Mouse (Mus musculus) hindbrain, embryonic 15.5 days (tissue): Measurements from ENCODE around the gene Dis3. TPM values are rescaled to one million over a fixed set of nuclear protein-coding genes. Genes with fewer than 3 reads are reported as not detected.
"Not testable (repeated sequence)": the region's sequence is repeated elsewhere in the genome, so short reads cannot be mapped to it uniquely, and the experiment has no call there.

ENCODE experiments used
- ATAC-seq: fragments of 200-750 bp; cut with Nextera tagmentation; 2 replicates; pipeline ENCODE4 v1.8.0; 2017; ENCODE audit warnings: low read depth, moderate number of reproducible peaks, moderate TSS enrichment; ENCODE audit not compliant: low FRiP score
- H3K27ac ChIP-seq: fragments of 300-500 bp; sonication (generic); replicated peaks from 2 replicates; pipeline ENCODE4 v1.5.1; 2015; ENCODE audit warnings: mild to moderate bottlenecking, inconsistent platforms
- H3K27me3 ChIP-seq: fragments of 300-500 bp; sonication (generic); 2 replicates; pipeline ENCODE4 v1.6.1; 2015; ENCODE audit warnings: control low read depth, inconsistent platforms
- H3K36me3 ChIP-seq: fragments of 300-500 bp; sonication (generic); 2 replicates; pipeline ENCODE4 v1.6.1; 2015; ENCODE audit warnings: control low read depth, inconsistent platforms
- H3K4me1 ChIP-seq: fragments of 300-500 bp; sonication (generic); replicated peaks from 2 replicates; pipeline ENCODE4 v1.6.1; 2015; ENCODE audit warnings: control low read depth, inconsistent platforms
- H3K4me2 ChIP-seq: fragments of 300-500 bp; sonication (generic); 2 replicates; pipeline ENCODE4 v1.6.1; 2015; ENCODE audit warnings: moderate library complexity, mild to moderate bottlenecking, inconsistent platforms
- H3K4me3 ChIP-seq: fragments of 300-500 bp; sonication (generic); 2 replicates; pipeline ENCODE4 v1.5.1; 2015; ENCODE audit warnings: mild to moderate bottlenecking, inconsistent platforms
- H3K9ac ChIP-seq: fragments of 300-500 bp; sonication (generic); 2 replicates; pipeline ENCODE4 v1.6.1; 2015; ENCODE audit warnings: inconsistent platforms
- H3K9me3 ChIP-seq: fragments of 300-500 bp; sonication (generic); 2 replicates; pipeline ENCODE4 v1.6.1; 2016; ENCODE audit warnings: control low read depth, inconsistent platforms
- WGBS: fragments of 180-500 bp; shearing (Covaris S2); methylation state at CpG from one replicate; pipeline ENCODE4 v1.1.7; 2015; 5-methylcytosine and 5-hydroxymethylcytosine counted together
- polyA plus RNA-seq: library from polyadenylated mRNA; unstranded; fragments of >200 nt; fragmentation: Nextera tagmentation; extraction: Ambion mirVana; gene quantifications from 2 replicates; pipeline ENCODE4 v1.2.1, GENCODE M21; 2015

The Dis3 gene
- polyA plus RNA-seq, 1 experiment from 2014 or later, result 23.0 TPM

DNA sequence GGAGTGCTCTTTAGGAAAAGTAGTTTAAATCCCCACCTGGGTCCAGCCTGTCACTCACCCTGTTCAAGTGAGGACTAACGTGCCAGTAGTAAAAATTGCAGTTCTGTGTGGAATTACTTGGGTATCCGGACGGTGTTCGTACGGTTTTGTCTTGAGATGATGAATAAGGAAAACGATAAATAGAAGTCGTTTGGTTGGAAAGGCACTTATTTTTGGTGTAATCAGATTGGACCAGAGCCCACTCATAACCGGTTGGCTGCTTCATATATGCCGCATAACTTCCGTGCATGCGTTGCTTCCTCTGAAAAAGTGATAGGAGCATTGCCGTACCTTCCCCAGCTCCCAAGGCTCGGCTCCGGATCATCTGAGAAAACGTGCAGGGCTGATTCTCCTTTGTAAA lies 52.8 kb downstream of the Dis3 start:
- no peaks in the 10 kb centered on the region for H3K36me3 ChIP-seq
- peak overlapping the region; percentile 90 for H3K4me3 ChIP-seq
- no peak overlapping the region for H3K27ac ChIP-seq
- peak overlapping the region; percentile 70 for H3K4me2 ChIP-seq
- H3K9ac ChIP-seq, result peak overlapping the region; percentile 93
- H3K9me3 ChIP-seq, result no peaks in the 10 kb centered on the region
- H3K4me1 ChIP-seq, result peaks cover 21% of the 10 kb centered on the region
- WGBS, result under 1% methylated on average over 15 of the region's 15 CpGs
- no peaks in the 10 kb centered on the region for H3K27me3 ChIP-seq
- peak; percentile 21; the same call in 1 of the 2 replicates for ATAC-seq

GRCm38 (mm10) chr14:99046031-99046781 lies 53.4 kb downstream of the Dis3 start, which contains the start of the genes Mzt1 and Bora:
TSS of gene Mzt1 (minus strand) at chr14:99046134.
TSS of gene Bora (plus strand) at chr14:99046222.
- Histone ChIP-seq H3K9me3 (no peaks in the 10 kb centered on the region), H3K27me3 (no peaks in the 10 kb centered on the region), H3K27ac (peak within 1 kb of the TSS; percentile 81), H3K9ac (peak within 1 kb of the TSS; percentile 93), H3K36me3 (no peaks in the 10 kb centered on the region), H3K4me3 (peak within 1 kb of the TSS; percentile 90), H3K4me1 (peaks cover 26% of the 10 kb centered on the region), H3K4me2 (peak within 1 kb of the TSS; percentile 70)
- under 1% methylated on average over 80 of the region's 81 CpGs for WGBS
- ATAC-seq, result peak; percentile 96

DNA sequence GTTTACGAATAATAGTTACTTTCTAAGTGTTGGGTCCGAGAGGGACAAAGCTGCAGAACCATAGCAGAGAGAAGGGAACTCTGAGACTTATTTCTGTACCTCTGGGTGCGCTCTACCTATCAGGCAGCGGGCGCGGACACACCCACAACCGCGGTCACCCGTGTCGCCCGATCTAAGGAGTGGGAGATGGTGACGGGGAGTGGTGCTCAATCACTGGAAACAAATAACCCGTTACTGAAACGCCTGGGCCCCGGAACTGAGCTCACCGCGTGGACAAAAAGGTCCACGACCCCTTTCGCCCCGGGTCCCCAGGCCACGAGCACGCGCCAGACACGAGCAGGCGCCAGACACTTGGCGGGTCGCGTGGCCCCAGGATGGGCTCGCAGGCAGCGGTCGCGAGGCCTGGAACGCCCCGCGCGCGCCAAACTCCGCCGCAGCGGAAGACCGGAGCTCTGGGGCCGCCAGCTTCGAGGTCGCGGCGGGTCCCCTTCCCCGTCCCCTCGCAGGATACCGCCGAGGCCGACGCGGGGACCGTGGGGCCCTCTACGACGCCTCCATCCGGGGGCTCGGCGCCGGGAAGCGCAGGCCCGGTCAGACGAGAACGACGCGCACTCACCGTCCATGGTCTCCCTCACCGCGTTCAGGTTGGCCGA lies 54.1 kb downstream of the Dis3 start:
- Histone ChIP-seq H3K27me3 (no peaks in the 10 kb centered on the region), H3K9me3 (no peaks in the 10 kb centered on the region), H3K4me3 (peak overlapping the region; percentile 90), H3K4me1 (peaks cover 28% of the 10 kb centered on the region), H3K27ac (peak overlapping the region; percentile 81), H3K9ac (peak overlapping the region; percentile 93), H3K4me2 (peak overlapping the region; percentile 70), H3K36me3 (no peaks in the 10 kb centered on the region)
- WGBS, result under 1% methylated on average over 69 of the region's 70 CpGs
- no peak for ATAC-seq

DNA sequence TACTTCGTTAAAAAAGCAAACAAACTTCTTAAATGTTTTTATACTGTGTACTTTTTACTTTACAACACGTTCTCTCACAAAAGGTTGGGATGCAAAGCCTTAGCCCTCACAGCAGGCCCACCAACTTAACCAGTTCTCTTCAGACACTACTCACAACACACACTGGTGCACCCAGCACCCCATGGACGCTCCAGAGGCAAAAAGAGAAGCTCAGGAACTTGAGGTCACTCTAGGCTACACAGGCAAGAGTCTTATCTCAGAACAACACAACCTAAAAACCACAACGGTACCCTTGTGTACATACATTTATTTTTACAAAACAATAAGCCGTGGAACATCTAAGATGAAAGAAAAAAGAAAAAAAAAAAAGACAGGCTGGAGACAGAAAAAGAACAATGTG lies 54.9 kb downstream of the Dis3 start:
- Histone ChIP-seq H3K27ac (no peak overlapping the region), H3K36me3 (0 out of 2 replicates have a peak, but pooled peaks cover 3% of the 10 kb centered on the region), H3K9me3 (no peaks in the 10 kb centered on the region), H3K9ac (peak overlapping the region; percentile 93), H3K4me1 (peaks cover 28% of the 10 kb centered on the region), H3K4me3 (peak overlapping the region; percentile 90), H3K27me3 (no peaks in the 10 kb centered on the region), H3K4me2 (peak overlapping the region; percentile 70)
- no peak for ATAC-seq
- 4% methylated on average over 5 of the region's 5 CpGs for WGBS

- Histone ChIP-seq H3K27ac (no peak overlapping the region), H3K4me2 (peak overlapping the region; percentile 70), H3K9me3 (no peaks in the 10 kb centered on the region), H3K4me3 (peak overlapping the region; percentile 90; the same call in 1 of the 2 replicates), H3K27me3 (no peaks in the 10 kb centered on the region), H3K4me1 (peaks cover 28% of the 10 kb centered on the region), H3K9ac (0 out of 2 replicates have a peak overlapping the region, but pooled peaks have one; percentile 34), H3K36me3 (0 out of 2 replicates have a peak, but pooled peaks cover 3% of the 10 kb centered on the region)
- 28% methylated on average over 10 of the region's 10 CpGs for WGBS
- ATAC-seq, result no peak
Observed at GRCm38 (mm10) chr14:99044096-99044495, 55.5 kb downstream of the Dis3 start.

DNA sequence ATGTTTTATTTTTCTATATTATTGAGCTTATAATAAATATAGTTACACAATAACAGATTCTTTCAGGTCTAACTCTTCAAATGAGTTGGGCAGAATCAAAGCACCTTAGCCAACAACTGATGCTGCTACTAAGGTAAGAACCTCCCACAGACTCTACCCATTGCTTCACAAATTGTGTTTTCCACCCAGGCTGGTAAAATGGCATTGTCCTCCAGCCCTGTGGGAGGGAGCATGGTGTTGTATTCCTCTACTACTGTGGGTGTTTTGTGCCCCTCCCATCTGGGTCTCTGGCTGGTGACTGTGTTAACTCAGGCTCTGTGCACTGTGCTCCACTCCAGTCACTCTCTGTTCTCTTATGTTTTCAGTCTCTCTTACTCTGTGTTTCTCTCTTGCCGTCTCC lies 56.1 kb downstream of the Dis3 start:
- WGBS, result 35% methylated on average over 1 of the region's 1 CpGs
- H3K9ac ChIP-seq, result 0 out of 2 replicates have a peak overlapping the region, but pooled peaks have one; percentile 1

DNA sequence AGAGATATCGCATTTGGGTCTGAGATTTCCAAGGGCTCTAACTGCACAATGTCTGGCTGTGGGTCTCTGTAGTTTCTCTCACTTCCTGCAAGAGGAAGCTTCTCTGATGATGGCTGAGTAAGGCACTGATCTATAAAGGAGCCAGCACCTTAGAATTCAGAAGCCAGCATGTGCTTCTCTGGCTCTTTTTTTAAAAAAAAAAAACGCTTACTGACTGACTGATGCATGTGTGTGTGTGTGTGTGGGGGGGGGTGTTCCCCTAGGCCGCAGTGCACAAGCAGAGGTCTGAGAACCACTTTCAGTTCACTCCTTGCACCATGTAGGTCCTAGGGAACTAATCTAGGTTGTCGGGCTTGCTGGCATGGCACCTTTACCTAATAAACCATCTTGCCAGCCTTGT lies 58.2 kb downstream of the Dis3 start:
- Histone ChIP-seq H3K4me3 (no peak overlapping the region), H3K4me2 (no peak overlapping the region), H3K9ac (no peak overlapping the region), H3K27ac (no peak overlapping the region), H3K4me1 (peaks cover 25% of the 10 kb centered on the region), H3K9me3 (no peaks in the 10 kb centered on the region), H3K36me3 (0 out of 2 replicates have a peak, but pooled peaks cover 6% of the 10 kb centered on the region), H3K27me3 (no peaks in the 10 kb centered on the region)
- ATAC-seq, result no peak
- 75% methylated on average over 4 of the region's 4 CpGs for WGBS

More for the DNA sequence above, 56.1 kb downstream of the Dis3 start:
- ATAC-seq, result no peak
- Histone ChIP-seq H3K36me3 (0 out of 2 replicates have a peak, but pooled peaks cover 6% of the 10 kb centered on the region), H3K4me2 (peak overlapping the region; percentile 70), H3K4me3 (peak overlapping the region; percentile 90; the same call in 1 of the 2 replicates), H3K27ac (no peak overlapping the region), H3K27me3 (no peaks in the 10 kb centered on the region), H3K9me3 (no peaks in the 10 kb centered on the region), H3K4me1 (peaks cover 28% of the 10 kb centered on the region)

- H3K9ac ChIP-seq, ATAC-seq, H3K9me3 ChIP-seq, H3K27ac ChIP-seq, H3K27me3 ChIP-seq, H3K4me3 ChIP-seq, H3K4me2 ChIP-seq: not testable (repeated sequence)
- 53% methylated on average over 5 of the region's 5 CpGs for WGBS
- peaks cover 11% of the 10 kb centered on the region for H3K36me3 ChIP-seq
- H3K4me1 ChIP-seq, result peaks cover 16% of the 10 kb centered on the region
Observed at GRCm38 (mm10) chr14:99039308-99039707, 60.3 kb downstream of the Dis3 start.

DNA sequence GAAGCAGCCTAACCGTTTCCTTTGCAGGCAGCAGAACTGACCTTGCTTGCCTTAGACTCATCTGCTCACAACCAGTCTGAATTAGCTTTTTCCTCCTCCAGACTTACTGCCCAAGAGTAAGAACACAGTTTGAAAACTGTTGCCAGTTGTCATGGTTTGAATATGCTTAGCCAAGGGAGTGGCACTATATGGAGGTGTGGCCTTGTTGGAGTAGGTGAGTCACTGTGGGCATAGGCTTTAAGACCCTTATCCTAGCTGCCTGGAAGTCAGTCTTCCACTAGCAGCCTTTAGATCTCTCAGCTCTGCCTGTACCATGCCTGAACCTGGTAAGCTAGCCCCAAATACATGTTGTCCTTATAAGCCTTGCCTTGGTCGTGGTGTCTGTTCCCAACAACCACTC lies 61.9 kb downstream of the Dis3 start:
- ATAC-seq, result no peak
- 82% methylated on average over 2 of the region's 2 CpGs for WGBS
- Histone ChIP-seq H3K4me3 (no peak overlapping the region), H3K4me1 (0 out of 2 replicates have a peak, but pooled peaks cover 7% of the 10 kb centered on the region), H3K36me3 (peaks cover 15% of the 10 kb centered on the region), H3K9ac (no peak overlapping the region), H3K9me3 (no peaks in the 10 kb centered on the region), H3K27ac (no peak overlapping the region), H3K27me3 (no peaks in the 10 kb centered on the region), H3K4me2 (no peak overlapping the region)

- H3K36me3 ChIP-seq, result peaks cover 15% of the 10 kb centered on the region
- WGBS, result 79% methylated on average over 4 of the region's 4 CpGs
- ATAC-seq, result no peak
- H3K4me2 ChIP-seq, result no peak overlapping the region
- no peak overlapping the region for H3K9ac ChIP-seq
- no peak overlapping the region for H3K27ac ChIP-seq
- no peaks in the 10 kb centered on the region for H3K9me3 ChIP-seq
- 0 out of 2 replicates have a peak, but pooled peaks cover under 1% of the 10 kb centered on the region for H3K4me1 ChIP-seq
- no peaks in the 10 kb centered on the region for H3K27me3 ChIP-seq
- no peak overlapping the region for H3K4me3 ChIP-seq
Observed at GRCm38 (mm10) chr14:99036039-99036438, 63.5 kb downstream of the Dis3 start.

GRCm38 (mm10) chr14:99034851-99035250 lies 64.7 kb downstream of the Dis3 start:
- 95% methylated on average over 8 of the region's 8 CpGs for WGBS
- not testable (repeated sequence) for H3K27me3 ChIP-seq, ATAC-seq, H3K4me2 ChIP-seq, H3K9me3 ChIP-seq, H3K4me1 ChIP-seq, H3K27ac ChIP-seq, H3K4me3 ChIP-seq, H3K9ac ChIP-seq
- H3K36me3 ChIP-seq, result peaks cover 11% of the 10 kb centered on the region

GRCm38 (mm10) chr14:99032596-99032995 lies 67.0 kb downstream of the Dis3 start:
- Histone ChIP-seq H3K9ac (no peak overlapping the region), H3K4me1 (no peaks in the 10 kb centered on the region), H3K36me3 (peaks cover 8% of the 10 kb centered on the region), H3K4me3 (no peak overlapping the region), H3K27ac (no peak overlapping the region), H3K27me3 (no peaks in the 10 kb centered on the region), H3K9me3 (no peaks in the 10 kb centered on the region), H3K4me2 (no peak overlapping the region)
- ATAC-seq, result no peak
- 78% methylated on average over 5 of the region's 5 CpGs for WGBS
